In the genomic region with DNA sequence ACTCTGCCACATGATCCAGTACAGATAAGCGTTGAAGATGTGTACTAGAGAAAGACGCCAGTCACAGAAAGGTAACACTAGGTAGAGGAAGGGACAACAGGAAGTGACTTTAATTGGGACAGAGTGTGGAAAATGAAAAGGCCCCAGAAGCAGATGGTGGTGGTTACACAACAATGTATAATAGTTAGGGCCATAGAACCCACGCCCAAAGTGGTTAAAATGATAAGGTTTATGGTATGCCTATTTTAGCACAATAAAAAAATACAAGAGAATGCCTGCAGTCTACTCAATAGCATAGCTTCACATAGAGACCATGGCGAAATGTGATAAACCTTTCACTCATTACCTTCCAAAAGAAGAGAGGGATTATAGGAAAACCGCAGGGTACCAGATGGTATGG, we compare ENCODE assay signal across 23 mouse cellular contexts.
"Had no signal": no experiment of that assay in that cellular context is flagged by ENCODE, and none has a peak within 500 bp of the region (broad histone marks: within the 10 kb centered on the region; RNA-seq: fewer than 3 reads in every experiment).

No protein-coding gene starts in this region.

- ATAC-seq: forebrain, postnatal 0 days; hindbrain, postnatal 0 days had no signal

- H3K4me2 ChIP-seq: heart, embryonic 12.5 days; hindbrain, embryonic 13.5 days; hindbrain, embryonic 15.5 days; kidney, embryonic 15.5 days; limb, embryonic 13.5 days; limb, embryonic 15.5 days; liver, embryonic 13.5 days had no signal

- DNase-seq: forebrain, postnatal 0 days; gastrocnemius, postnatal 14 days; gastrocnemius, postnatal 36 days; heart, adult 11 months; heart, adult 2 months; heart, postnatal 10 days; kidney, adult 11 months; kidney, adult 2 months; kidney, adult 9 months; kidney, postnatal 14 days; kidney, postnatal 36 days; layer of hippocampus, postnatal 36 days; left cerebral cortex, postnatal 4 days; liver, embryonic 13.5 days had no signal

- H3K27ac ChIP-seq: heart, adult 2 months; hindbrain, embryonic 13.5 days; hindbrain, embryonic 15.5 days; hindbrain, postnatal 0 days; kidney, embryonic 15.5 days; kidney, postnatal 0 days; layer of hippocampus, adult 2 months; limb, embryonic 13.5 days; limb, embryonic 15.5 days; liver, embryonic 13.5 days had no signal

- H3K4me3 ChIP-seq: heart, adult 2 months; heart, embryonic 12.5 days; hindbrain, embryonic 13.5 days; hindbrain, embryonic 15.5 days; kidney, embryonic 15.5 days; layer of hippocampus, adult 2 months; limb, embryonic 13.5 days; limb, embryonic 15.5 days; liver, embryonic 13.5 days had no signal

- H3K9me3 ChIP-seq: heart, embryonic 12.5 days; hindbrain, embryonic 13.5 days; hindbrain, embryonic 15.5 days; kidney, embryonic 15.5 days; limb, embryonic 13.5 days; limb, embryonic 15.5 days; liver, embryonic 13.5 days had no signal

- H3K36me3 ChIP-seq: heart, embryonic 12.5 days; hindbrain, embryonic 13.5 days; hindbrain, embryonic 15.5 days; kidney, embryonic 15.5 days; limb, embryonic 13.5 days; limb, embryonic 15.5 days; liver, embryonic 13.5 days had no signal

- H3K9ac ChIP-seq: forebrain, postnatal 0 days; heart, embryonic 12.5 days; hindbrain, embryonic 13.5 days; hindbrain, embryonic 15.5 days; kidney, embryonic 15.5 days; limb, embryonic 13.5 days; limb, embryonic 15.5 days; liver, embryonic 13.5 days had no signal

- H3K4me1 ChIP-seq: heart, embryonic 12.5 days; kidney, embryonic 15.5 days; limb, embryonic 15.5 days; liver, embryonic 13.5 days had no signal

- H3K27me3 ChIP-seq: heart, embryonic 12.5 days; hindbrain, embryonic 13.5 days; hindbrain, embryonic 15.5 days; kidney, embryonic 15.5 days; limb, embryonic 13.5 days; limb, embryonic 15.5 days; liver, embryonic 13.5 days had no signal
